Mouse (Mus musculus) heart, postnatal 10 days (tissue): ENCODE data around the gene Tas2r124. TPM values are rescaled to one million over a fixed set of nuclear protein-coding genes. Genes with fewer than 3 reads are reported as not detected.

Source experiments
- DNase-seq, 2 experiments: peaks; one replicate each; pipeline ENCODE4 v3.0.0; 2021
- intact Hi-C: fragments of 180-260 bp; cut with DNase I; formaldehyde crosslinking; loops from one replicate; pipeline ENCODE4 v1.15.1; 2025
- total RNA-seq, 2 experiments: library from RNA; stranded (reverse); gene quantifications; 2 replicates each; pipeline ENCODE4 v1.2.3; 2021

The Tas2r124 gene
- total RNA-seq = not detected

DNA sequence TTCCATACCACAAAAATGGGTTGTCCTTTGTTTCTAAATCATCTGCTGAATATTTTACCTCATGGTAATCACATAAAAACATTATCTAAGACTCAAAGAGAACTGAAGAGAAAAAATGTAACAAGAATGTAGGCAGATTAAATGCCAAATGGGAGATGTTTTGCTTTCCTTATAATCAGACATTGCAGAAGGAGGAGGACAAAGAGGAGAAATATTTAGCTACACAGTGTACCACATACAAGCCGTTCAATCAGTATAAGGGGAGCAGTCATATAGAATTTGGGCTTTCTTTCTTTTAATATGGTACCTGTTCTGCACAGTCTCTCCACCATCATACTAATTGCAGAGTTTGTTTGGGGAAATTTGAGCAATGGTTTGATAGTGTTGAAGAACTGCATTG, at the start of gene Tas2r124:
Gene Tas2r124 (plus strand): TSS at position 301 of the 400 bp plus-strand sequence.
- no peak for DNase-seq
- intact Hi-C loops = no loop called here

GRCm38 (mm10) chr6:132711828-132712227, 42.7 kb upstream of the Tas2r124 start, which contains the start of gene Tas2r122:
Gene Tas2r122 (minus strand): TSS chr6:132711928.
- DNase-seq = no peak
- intact Hi-C loops = no loop called here

DNA sequence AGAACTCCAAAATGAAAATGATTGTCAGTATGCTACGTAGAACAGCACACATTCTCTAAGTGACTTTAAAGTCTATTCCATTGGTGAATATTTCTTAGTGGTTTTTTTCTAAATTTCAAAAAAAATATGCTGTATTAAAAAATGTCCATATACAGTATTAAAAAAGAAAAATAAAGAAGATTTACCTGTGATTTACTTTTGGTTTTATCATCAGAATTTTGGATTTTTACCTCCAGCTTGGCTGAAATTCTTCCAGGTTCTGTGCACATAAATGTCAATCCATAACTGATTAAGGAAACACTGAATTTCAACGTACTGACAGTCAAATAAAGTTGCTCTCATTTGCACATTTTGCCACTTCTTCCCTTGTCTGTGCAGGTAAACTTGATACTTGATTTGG, 16.6 kb upstream of the Tas2r124 start, which contains the start of gene Tas2r115:
Gene Tas2r115 (minus strand): TSS at position 101 of the 400 bp plus-strand sequence.
- intact Hi-C loops = no loop called here
- no peak for DNase-seq

DNA sequence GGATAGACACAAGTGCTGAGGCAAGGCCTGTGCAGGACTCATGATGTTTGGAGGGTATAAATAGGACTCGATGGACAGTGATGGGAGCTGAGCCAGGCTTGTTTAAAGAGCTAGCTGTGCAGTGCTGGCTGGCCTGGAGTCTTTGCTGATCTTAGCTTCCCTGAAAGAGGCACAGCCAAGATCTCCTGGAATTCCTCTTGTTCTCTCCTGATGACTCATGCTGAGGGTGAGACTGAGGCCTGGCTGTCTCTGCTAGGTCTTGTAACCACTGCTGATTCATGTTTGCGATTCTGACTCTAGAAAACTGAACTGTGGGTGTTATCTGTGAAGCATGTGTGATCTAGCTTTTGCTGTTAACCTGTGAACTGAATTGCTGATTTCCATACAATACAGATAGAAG, 4.3 kb upstream of the Tas2r124 start:
- no peak for DNase-seq
- intact Hi-C loops = no loop called here

DNA sequence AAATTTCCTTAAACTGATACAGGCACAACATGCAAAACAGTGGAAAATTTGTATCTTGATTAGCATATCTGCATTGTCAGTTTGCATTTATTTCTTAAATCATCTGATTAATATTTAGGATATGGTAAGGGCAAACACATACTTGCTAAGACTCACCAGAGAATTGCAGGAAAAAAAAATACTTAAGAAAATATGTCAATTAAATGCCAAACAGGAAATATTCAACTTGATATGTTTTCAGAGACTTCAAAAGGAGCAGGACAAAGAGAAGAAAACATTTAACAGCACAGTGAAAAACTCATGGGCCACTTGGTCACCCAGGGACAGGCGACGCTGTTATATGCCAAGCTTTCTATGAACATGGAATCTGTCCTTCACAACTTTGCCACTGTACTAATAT, 7.3 kb downstream of the Tas2r124 start, which contains the start of gene Tas2r102:
Gene Tas2r102 (plus strand): TSS at position 301 of the 400 bp plus-strand sequence.
- DNase-seq = no peak
- intact Hi-C loops = no loop called here

- DNase-seq = no peak
- intact Hi-C loops = no loop called here
Observed at GRCm38 (mm10) chr6:132778062-132778461, 23.5 kb downstream of the Tas2r124 start, which contains the start of gene Tas2r136. Gene Tas2r136 (minus strand): TSS chr6:132778162.

GRCm38 (mm10) chr6:132795393-132795792, 40.9 kb downstream of the Tas2r124 start:
- no peak for DNase-seq
- intact Hi-C loops = loop anchor here (10.0 kb wide), 2 partner anchors 49 to 189 kb away; partner anchors contain the start of genes Tas2r109 and Tas2r123

- DNase-seq = no peak
- intact Hi-C loops = loop anchor here (10.0 kb wide), 1 partner anchor 152 kb away; the partner anchor contains the start of genes Tas2r129 and Tas2r131
Observed at GRCm38 (mm10) chr6:132802518-132802917, 48.0 kb downstream of the Tas2r124 start, which contains the start of gene Tas2r117. Gene Tas2r117 (plus strand): TSS chr6:132802818.

Other genes with a start within 250 kb of the Tas2r124 start
- not detected for gene Prh1, start 184.9 kb upstream of the Tas2r124 start, total RNA-seq
- not detected for gene Prp2, start 158.8 kb upstream of the Tas2r124 start, total RNA-seq
- gene A630073D07Rik, start 103.2 kb upstream of the Tas2r124 start, total RNA-seq = not detected
- not detected for gene Tas2r120, start 97.8 kb upstream of the Tas2r124 start, total RNA-seq
- not detected for gene Tas2r121, start 53.7 kb upstream of the Tas2r124 start, total RNA-seq
- not detected for gene Tas2r122, start 42.8 kb upstream of the Tas2r124 start, total RNA-seq
- gene Tas2r115, start 16.7 kb upstream of the Tas2r124 start, total RNA-seq = not detected
- not detected for gene Tas2r102, start 7.4 kb downstream of the Tas2r124 start, total RNA-seq
- not detected for gene Tas2r136, start 23.4 kb downstream of the Tas2r124 start, total RNA-seq
- gene Tas2r117, start 48.1 kb downstream of the Tas2r124 start, total RNA-seq = not detected
- not detected for gene Tas2r123, start 92.4 kb downstream of the Tas2r124 start, total RNA-seq
- not detected for gene Tas2r116, start 100.7 kb downstream of the Tas2r124 start, total RNA-seq
- gene Tas2r110, start 113.3 kb downstream of the Tas2r124 start, total RNA-seq = not detected
- not detected for gene Tas2r113, start 138.3 kb downstream of the Tas2r124 start, total RNA-seq
- gene Tas2r125, start 154.9 kb downstream of the Tas2r124 start, total RNA-seq = not detected
- gene Tas2r129, start 196.4 kb downstream of the Tas2r124 start, total RNA-seq = not detected
- not detected for gene Tas2r131, start 203.2 kb downstream of the Tas2r124 start, total RNA-seq
- not detected for gene Tas2r109, start 226.2 kb downstream of the Tas2r124 start, total RNA-seq